Mouse (Mus musculus): Measurements from ENCODE around the gene Ptbp1.

DNA sequence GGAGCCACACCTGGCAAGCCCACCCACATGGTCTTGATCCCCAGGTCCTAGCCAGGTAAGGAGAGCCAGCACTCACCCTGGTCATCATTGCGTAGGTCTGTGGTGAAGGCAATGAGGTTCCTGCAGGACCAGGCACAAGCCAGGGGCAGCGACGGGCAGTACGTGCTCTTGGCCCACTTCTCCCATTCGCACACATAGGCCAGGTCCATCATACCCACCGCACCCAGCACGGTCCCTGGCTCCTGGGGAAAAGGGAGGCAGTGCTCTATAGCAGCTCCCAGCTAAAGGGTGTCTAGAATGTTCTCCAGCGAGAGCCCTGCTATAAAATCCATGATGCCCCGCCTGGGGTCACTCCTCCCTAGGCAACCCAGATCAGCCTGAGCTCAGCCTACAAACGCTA, 53.2 kb downstream of the Ptbp1 start:
- TF ChIP-seq GATA1 (IDR thresholded peaks at IDR 0.05; ENCODE audit: low read length) (no peak), TAL1 (IDR thresholded peaks at IDR 0.05; ENCODE audit: low read length) (no peak)

Data from erythroblast, embryonic 14.5 days (primary cell).